Mouse (Mus musculus): ENCODE data around the gene Bcas3.
"Not testable (repeated sequence)": the region's sequence is repeated elsewhere in the genome, so short reads cannot be mapped to it uniquely, and the experiment has no call there.

Gene Bcas3

DNA sequence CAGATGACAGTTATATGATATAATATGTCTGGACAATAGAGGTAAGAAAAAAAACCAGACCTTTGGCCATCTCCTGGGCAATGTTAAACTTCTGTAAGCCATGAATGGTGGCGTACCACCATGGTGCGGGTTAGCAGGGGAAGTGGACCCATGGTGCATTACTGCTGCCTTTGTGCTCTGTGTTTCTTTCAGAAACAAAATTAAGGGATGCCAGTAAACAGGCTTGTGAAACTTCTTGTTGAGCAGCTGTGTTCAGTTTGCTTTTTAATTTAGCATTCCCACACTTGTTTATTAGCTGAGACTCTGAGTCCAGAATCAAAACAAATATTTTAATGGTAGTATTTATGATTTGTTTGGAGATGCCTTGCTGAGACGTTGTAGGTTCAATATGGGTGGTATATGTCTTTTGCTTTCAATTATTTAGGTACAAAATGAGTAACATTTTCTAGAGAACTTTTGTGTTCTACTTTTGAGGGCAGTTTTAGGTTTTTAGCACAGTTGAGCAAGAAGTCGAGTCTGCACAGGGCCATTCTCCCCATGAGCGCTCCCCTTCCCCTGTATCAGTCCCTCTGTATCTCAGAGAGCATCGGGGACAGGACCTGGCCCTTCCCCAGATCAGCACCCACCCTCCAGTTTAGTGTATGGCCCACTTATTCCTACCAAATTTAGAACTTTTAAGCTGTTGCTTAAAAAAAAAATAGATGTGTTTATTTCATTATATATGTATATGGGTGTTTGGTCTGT is 132.4 kb downstream of the Bcas3 start:
- DNase-seq = no peak

DNA sequence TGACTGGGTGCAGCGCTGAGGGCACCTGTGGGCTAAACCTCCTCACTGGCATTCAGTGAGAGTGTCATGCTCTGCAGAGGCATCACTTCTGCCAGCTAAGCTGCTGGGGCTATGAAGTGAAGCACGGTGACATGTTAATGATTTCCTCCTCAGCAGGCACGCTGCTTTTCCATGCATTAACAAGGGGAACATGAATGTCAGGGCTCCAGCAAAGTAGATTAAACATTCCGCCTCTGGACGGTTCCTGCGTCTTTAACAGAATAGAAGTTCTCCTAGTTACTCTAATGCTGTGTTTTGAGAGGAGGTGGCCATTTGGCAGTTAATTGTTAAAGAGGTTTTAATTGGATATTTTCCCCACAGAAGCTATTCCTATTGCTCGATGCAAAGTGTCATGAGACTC is 134.5 kb downstream of the Bcas3 start:
- peak; percentile 69 for DNase-seq

- DNase-seq = peak; percentile 54
Measured at GRCm38 (mm10) chr11:85492231-85492630, 139.3 kb downstream of the Bcas3 start.

DNA sequence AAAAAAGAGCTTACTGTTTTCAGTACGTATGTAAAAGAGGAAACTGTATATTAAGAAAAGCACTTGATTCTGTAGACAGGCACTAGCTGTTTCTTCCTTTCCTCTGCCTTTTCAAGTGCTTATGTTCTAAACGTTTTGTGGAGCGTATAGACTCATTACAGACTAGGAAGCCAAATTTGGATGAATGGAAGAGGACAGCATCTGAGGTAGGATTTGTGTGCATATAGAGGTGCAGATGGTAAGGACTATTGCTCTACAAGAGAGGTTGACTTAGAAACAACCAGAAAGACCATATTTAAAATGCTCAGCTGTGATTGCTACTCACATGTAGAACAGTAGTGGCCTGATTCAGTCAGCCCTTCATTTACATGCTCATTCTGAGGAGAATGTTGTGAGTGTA is 139.7 kb downstream of the Bcas3 start:
- no peak for DNase-seq

GRCm38 (mm10) chr11:85499561-85499960 is 146.6 kb downstream of the Bcas3 start:
- no peak for DNase-seq

- no peak for DNase-seq
Measured at GRCm38 (mm10) chr11:85502031-85502430, 149.1 kb downstream of the Bcas3 start.

GRCm38 (mm10) chr11:85504812-85505211 is 151.8 kb downstream of the Bcas3 start:
- not testable (repeated sequence) for DNase-seq

DNA sequence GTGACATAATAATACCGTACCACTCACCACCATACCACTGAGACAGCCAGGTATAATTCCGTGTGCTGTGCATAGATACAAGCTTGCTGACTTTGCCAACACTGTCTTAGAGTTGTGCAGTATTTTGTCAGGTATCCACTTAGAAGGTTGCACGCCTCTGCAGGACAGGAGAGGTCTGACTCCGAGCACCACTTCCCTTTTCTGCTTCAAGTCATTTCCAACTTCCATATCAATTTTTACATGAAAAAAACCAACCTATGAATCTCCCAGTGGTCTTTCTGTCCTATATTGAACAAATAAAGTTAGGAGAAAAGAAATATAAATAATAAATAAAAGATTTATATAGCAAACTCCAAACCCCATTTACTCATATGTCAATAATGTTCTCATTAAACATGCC is 152.8 kb downstream of the Bcas3 start:
- DNase-seq = no peak

DNA sequence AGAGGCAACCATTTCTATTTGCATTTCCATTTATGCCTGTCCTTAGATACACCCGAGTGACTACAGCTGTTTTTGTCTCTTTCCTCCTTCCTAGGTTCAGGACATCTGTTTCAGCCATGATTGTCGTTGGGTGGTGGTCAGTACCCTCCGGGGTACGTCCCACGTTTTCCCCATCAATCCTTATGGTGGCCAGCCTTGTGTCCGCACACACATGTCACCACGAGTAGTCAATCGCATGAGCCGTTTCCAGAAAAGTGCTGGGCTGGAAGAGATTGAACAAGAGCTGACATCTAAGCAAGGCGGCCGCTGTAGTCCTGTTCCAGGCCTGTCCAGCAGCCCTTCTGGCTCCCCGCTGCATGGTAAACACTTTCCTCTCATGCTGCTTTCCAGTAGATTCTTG is 156.4 kb downstream of the Bcas3 start:
- DNase-seq = peak; percentile 55

GRCm38 (mm10) chr11:85511270-85511904 is 158.4 kb downstream of the Bcas3 start:
- DNase-seq = no peak

DNA sequence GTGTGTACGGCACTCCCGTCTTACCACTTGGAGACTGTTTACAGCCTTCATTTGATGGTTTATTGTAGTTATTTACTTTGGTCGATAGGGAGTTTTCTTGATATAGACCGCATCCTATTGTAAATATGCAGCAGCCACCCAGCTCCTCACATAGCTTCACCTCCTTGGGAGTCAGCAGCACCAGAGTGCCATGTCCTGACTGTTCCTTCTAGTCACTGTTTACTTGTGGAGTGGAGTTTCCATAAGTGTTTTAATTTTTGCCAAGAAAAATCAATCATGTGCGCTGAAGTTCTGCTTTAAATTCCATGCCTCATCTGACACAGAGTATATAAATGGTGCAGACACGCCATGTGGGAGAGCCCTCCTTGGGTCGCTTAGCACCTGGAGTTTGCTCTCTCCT is 163.8 kb downstream of the Bcas3 start:
- no peak for DNase-seq

DNA sequence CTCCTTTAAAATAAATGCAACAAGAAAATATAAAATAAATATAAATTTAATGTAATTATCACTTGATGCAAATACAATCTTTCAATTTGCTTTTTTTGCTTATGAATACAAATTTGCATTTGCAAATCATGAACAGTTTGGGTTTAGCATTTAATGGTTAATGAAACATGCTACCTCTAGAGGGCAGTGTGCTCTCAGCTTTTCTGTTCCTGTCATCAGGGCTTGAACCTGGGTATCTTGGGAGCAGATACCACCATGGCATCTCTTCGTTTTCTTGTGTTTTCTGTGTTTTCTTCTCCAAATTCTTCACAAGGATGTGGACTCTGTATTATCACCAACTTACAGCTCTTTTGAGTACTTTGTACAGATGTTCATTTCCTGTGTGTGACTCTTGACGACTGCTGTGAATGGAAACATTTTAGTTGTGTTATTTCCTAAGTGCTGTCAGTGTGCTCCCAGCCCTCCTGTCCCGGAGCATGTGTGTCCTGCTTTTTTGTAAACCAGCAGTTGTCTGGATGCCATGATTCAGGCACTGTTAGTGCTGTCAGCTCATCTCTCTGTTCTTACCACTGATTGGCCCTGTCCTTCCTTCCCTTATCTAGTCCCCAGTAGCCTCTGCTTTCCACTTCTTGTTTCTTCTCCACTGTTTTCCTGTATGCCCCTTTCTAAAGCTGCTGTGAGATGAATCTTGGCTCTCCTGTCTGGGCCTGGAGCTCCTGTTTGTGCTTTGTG is 165.2 kb downstream of the Bcas3 start:
- peak; percentile 77 for DNase-seq

- no peak for DNase-seq
Measured at GRCm38 (mm10) chr11:85520236-85520635, 167.3 kb downstream of the Bcas3 start.

GRCm38 (mm10) chr11:85520996-85521395 is 168.0 kb downstream of the Bcas3 start:
- no peak for DNase-seq

GRCm38 (mm10) chr11:85523646-85524045 is 170.7 kb downstream of the Bcas3 start:
- DNase-seq = peak; percentile 59

DNA sequence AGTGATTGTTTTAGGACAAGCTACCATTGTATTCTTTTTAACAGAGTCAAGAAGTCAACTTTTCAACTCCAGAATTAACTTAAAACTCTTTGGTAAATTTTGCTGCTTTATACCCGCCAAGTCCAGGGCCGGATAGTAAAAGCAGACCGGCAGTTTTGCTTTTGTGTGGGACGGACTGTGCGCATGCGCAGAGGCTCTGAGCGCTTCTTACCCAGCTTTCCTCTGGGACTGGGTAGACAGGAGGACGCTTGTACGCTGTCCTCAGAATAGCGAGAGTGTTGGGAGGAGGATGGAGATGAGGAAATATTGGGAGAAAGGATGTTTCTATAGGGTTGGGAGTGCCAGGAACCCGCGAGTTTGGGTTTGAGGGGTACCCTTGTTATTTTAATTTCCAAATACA is 171.2 kb downstream of the Bcas3 start:
- peak; percentile 86 for DNase-seq

DNA sequence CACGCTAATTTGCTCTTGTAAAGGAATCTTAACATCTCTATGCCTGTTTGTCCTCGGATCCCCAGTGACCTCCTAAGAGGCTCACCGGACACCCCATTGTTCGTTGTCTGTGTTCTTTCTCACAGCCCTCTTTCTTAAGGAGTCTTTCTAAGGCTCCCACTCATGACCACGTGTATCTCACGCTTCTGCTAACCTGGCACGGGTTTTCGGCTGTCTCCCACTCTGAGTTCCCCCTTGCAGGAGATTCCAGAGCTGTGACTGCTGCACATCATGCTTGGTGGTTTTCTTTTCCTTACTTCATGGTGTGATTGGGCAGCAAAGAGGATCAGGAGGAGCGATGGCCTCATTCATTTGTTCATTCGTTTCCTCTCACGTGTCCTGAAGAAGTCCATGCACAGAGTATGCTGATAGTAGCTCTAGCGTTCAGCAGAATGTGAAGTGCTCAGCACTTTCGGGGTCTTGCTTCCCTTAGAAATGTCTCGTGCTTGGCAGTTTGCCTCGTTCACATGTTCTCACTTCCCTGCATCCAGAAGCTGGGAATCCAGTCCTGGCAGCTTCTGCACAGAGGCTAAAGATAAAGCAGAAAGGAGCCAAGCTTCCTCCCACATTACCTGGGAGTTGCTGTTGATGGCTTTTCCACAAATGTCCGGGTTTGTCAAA is 172.0 kb downstream of the Bcas3 start:
- peak; percentile 49 for DNase-seq

GRCm38 (mm10) chr11:85525501-85525885 is 172.5 kb downstream of the Bcas3 start:
- DNase-seq = no peak

GRCm38 (mm10) chr11:85525979-85526775 is 173.2 kb downstream of the Bcas3 start:
- peak; percentile 16 for DNase-seq

DNA sequence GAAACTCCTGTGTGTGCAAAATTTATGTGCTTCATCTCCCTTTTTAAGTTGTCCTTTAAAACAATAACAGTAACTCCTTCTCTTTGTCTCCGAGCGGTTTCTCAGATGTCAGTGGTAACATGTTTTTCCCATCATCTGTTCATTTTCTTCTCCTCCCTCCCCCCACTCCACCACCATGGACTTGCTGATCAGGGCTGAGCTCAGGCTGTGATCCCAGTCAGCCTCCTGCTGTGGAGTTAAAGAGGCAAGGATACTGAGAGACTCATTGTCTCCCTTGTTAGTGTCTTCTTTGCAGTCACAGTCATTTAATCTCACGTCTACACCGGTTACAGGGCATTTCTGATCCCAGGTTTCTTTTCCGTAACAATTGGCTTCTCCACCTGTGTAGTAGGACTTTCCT is 174.3 kb downstream of the Bcas3 start:
- DNase-seq = peak; percentile 70

DNA sequence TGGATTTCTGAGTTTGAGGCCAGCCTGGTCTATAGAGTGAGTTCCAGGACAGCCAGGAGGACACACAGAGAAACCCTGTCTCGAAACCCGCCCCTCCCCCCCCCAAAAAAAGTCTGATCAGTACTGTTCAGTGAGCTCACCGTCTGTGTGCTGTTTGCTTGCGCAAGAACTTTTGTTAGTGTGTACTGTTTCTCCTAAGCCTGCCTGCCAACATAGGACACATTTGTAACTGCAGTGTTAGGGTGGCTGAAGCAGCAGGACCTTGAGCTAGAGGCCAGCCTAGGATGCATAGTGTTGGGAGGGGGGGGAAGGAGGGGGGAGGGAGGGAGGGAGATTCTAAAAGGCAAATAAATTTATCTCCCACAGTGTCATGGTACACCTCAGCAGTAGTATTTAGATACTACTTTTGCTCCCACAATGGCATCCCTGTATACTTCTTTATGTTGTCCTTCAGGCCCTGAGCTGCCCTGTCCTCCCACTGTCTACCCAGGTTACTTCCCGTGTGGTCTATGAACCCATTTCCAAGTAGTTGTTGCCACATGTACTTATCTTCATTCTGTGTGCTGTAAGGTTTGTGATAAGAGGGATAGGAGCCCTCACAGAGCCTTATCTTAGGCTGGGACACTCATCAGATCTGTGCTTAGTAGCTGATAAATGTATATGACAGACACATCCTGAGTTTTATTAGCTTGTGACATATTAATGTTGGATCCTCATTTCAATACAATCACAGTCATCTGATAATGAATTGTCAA is 176.7 kb downstream of the Bcas3 start:
- DNase-seq = no peak

DNA sequence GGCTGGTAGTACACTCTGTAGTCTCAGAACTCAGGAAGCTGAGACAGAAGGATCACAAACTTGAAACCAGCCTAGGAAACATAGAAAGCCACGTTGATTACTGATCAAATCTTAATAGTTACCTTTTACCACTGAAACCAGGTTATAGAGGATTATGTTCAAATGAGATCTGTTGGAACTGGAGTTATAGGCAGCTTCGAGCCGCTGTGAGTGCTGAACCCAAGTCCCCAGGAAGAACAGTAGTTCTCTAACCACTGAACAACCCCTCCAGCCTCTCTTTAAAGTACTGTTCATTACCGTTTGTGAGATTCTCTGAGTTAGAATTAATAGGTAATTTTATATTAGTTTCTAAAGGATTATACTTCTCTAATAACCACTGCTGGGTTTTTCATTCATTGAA is 188.0 kb downstream of the Bcas3 start:
- DNase-seq = no peak
